Comparison of ENCODE assay signal across 17 mouse cellular contexts in the genomic region with DNA sequence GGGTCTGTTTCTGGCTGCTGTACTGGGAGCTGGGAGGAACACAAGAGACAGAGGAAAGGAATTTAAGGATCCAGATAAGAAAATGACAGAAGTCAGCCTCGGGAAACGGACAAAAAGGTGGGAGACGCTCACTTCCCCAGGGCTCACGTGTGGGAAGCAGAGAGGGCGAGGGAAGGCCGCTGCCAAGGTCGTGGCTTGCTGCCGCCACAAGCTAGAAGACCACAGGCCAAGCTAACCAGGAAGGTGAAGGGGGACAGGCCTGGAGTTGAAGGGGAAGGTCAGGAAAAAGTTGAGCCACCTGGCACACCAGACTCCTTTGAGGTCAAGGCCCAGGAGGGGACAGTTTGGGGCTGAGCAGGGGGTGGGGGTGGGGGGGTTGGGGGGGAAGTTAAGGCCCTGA. TPM values are rescaled to one million over a fixed set of nuclear protein-coding genes. Genes with fewer than 3 reads are reported as not detected.
DNase-seq lines count a peak whose midpoint lies in the region; ATAC-seq lines count a peak whose summit lies in the region.
"Had no signal": no experiment of that assay in that cellular context is flagged by ENCODE, and none has a peak within 500 bp of the region (broad histone marks: within the 10 kb centered on the region; RNA-seq: fewer than 3 reads in every experiment).

No protein-coding gene starts in this region.

- WGBS in heart, embryonic 10.5 days, result 33% methylated on average over 8 of the region's 8 CpGs
- 52% methylated on average over 8 of the region's 8 CpGs for WGBS in kidney, embryonic 16.5 days
- 63% methylated on average over 8 of the region's 8 CpGs for WGBS in embryonic facial prominence, embryonic 10.5 days
- 65% methylated on average over 8 of the region's 8 CpGs for WGBS in limb, embryonic 10.5 days

- no peak overlapping the region for H3K9ac ChIP-seq in kidney, embryonic 16.5 days (replicated peaks; ENCODE audit: low read length)
- H3K9ac ChIP-seq: hindbrain, embryonic 12.5 days; limb, embryonic 15.5 days; midbrain, embryonic 15.5 days had no signal

- H3K27ac ChIP-seq in heart, embryonic 10.5 days, result peak overlapping the region; percentile 84
- peak overlapping the region; percentile 72; the same call in 1 of the 2 replicates for H3K27ac ChIP-seq in kidney, embryonic 16.5 days (ENCODE audit: low read length)
- H3K27ac ChIP-seq in embryonic facial prominence, embryonic 10.5 days (replicated peaks), result peak overlapping the region; percentile 45
- peak overlapping the region; percentile 54 for H3K27ac ChIP-seq in limb, embryonic 10.5 days
- H3K27ac ChIP-seq: hindbrain, embryonic 12.5 days; macrophage; midbrain, embryonic 15.5 days had no signal

- no peak for DNase-seq in heart, embryonic 10.5 days (ENCODE audit: low spot score)
- DNase-seq in heart, adult 9 months (ENCODE audit: low spot score in 2 of 2), result no peak
- DNase-seq in kidney, adult 9 months, result no peak
- DNase-seq in embryonic facial prominence, embryonic 10.5 days (ENCODE audit: low spot score), result no peak
- DNase-seq in limb, embryonic 10.5 days (ENCODE audit: low spot score), result no peak
- no peak for DNase-seq in lung, postnatal 36 days
- DNase-seq: cerebellum, postnatal 10 days; right cerebral cortex, postnatal 4 days; thymus, postnatal 14 days had no signal

- no peak overlapping the region for H3K4me2 ChIP-seq in kidney, embryonic 16.5 days (replicated peaks; ENCODE audit: low read depth, low read length)
- H3K4me2 ChIP-seq: hindbrain, embryonic 12.5 days; limb, embryonic 15.5 days; midbrain, embryonic 15.5 days had no signal

- H3K36me3 ChIP-seq in heart, embryonic 10.5 days, result 0 out of 2 replicates have a peak, but pooled peaks cover 2% of the 10 kb centered on the region
- H3K36me3 ChIP-seq in kidney, embryonic 16.5 days (ENCODE audit: insufficient read depth, low read length), result no peaks in the 10 kb centered on the region
- H3K36me3 ChIP-seq in embryonic facial prominence, embryonic 10.5 days (replicated peaks), result peaks cover 12% of the 10 kb centered on the region; the same call in 1 of the 2 replicates
- 0 out of 2 replicates have a peak, but pooled peaks cover under 1% of the 10 kb centered on the region for H3K36me3 ChIP-seq in limb, embryonic 10.5 days
- H3K36me3 ChIP-seq: hindbrain, embryonic 12.5 days; limb, embryonic 15.5 days; midbrain, embryonic 15.5 days had no signal

- no peaks in the 10 kb centered on the region for H3K9me3 ChIP-seq in heart, embryonic 10.5 days
- H3K9me3 ChIP-seq in kidney, embryonic 16.5 days (ENCODE audit: low read length), result no peaks in the 10 kb centered on the region
- no peaks in the 10 kb centered on the region for H3K9me3 ChIP-seq in embryonic facial prominence, embryonic 10.5 days
- H3K9me3 ChIP-seq in limb, embryonic 10.5 days (replicated peaks), result no peaks in the 10 kb centered on the region
- H3K9me3 ChIP-seq: hindbrain, embryonic 12.5 days; limb, embryonic 15.5 days; midbrain, embryonic 15.5 days had no signal

- no peak for ATAC-seq in kidney, embryonic 16.5 days (ENCODE audit: low FRiP score, low TSS enrichment)
- ATAC-seq: intestine, embryonic 16.5 days; midbrain, embryonic 15.5 days had no signal

- H3K4me1 ChIP-seq in heart, embryonic 10.5 days, result peaks cover 72% of the 10 kb centered on the region
- peaks cover 32% of the 10 kb centered on the region for H3K4me1 ChIP-seq in kidney, embryonic 16.5 days (ENCODE audit: insufficient read depth, low read length)
- peaks cover 45% of the 10 kb centered on the region for H3K4me1 ChIP-seq in embryonic facial prominence, embryonic 10.5 days
- H3K4me1 ChIP-seq in limb, embryonic 10.5 days, result peaks cover 41% of the 10 kb centered on the region

- H3K27me3 ChIP-seq in heart, embryonic 10.5 days (ENCODE audit: insufficient read depth, poor library complexity, severe bottlenecking), result no peaks in the 10 kb centered on the region
- no peaks in the 10 kb centered on the region for H3K27me3 ChIP-seq in kidney, embryonic 16.5 days (ENCODE audit: insufficient read depth, low read length)
- no peaks in the 10 kb centered on the region for H3K27me3 ChIP-seq in embryonic facial prominence, embryonic 10.5 days (replicated peaks; ENCODE audit: low read depth, poor library complexity, severe bottlenecking)
- no peaks in the 10 kb centered on the region for H3K27me3 ChIP-seq in limb, embryonic 10.5 days (ENCODE audit: low read depth, poor library complexity, severe bottlenecking)
- H3K27me3 ChIP-seq: CH12.LX; hindbrain, embryonic 12.5 days; limb, embryonic 15.5 days; midbrain, embryonic 15.5 days had no signal

- H3K4me3 ChIP-seq in heart, embryonic 10.5 days, result no peak overlapping the region
- no peak overlapping the region for H3K4me3 ChIP-seq in kidney, embryonic 16.5 days (ENCODE audit: low read length)
- H3K4me3 ChIP-seq in embryonic facial prominence, embryonic 10.5 days, result no peak overlapping the region
- H3K4me3 ChIP-seq in limb, embryonic 10.5 days, result no peak overlapping the region
- H3K4me3 ChIP-seq: hindbrain, embryonic 12.5 days; limb, embryonic 15.5 days; midbrain, embryonic 15.5 days had no signal

RNA-seq across cellular contexts. Expression of a gene that starts 10.2 kb away (rescaled TPM):
- 73.1 and 94.3 TPM in 2 replicates for polyA plus RNA-seq in heart, embryonic 10.5 days (2016; fragmentation: Nextera tagmentation; extraction: Ambion mirVana)
- polyA plus RNA-seq in kidney, embryonic 16.5 days (2015; fragmentation: Nextera tagmentation; extraction: Ambion mirVana), result 91.8 and 103 TPM in 2 replicates
- 43.2 and 47.3 TPM in 2 replicates for polyA plus RNA-seq in embryonic facial prominence, embryonic 10.5 days (2016; fragmentation: Nextera tagmentation; extraction: Ambion mirVana)
- polyA plus RNA-seq in limb, embryonic 10.5 days (2016; fragmentation: Nextera tagmentation; extraction: Ambion mirVana), result 43.5 and 45.2 TPM in 2 replicates

RNA-seq across cellular contexts. Expression of a gene that starts 58.5 kb away (rescaled TPM):
- 0.34 and 0.67 TPM in 2 replicates for polyA plus RNA-seq in heart, embryonic 10.5 days (2016; fragmentation: Nextera tagmentation; extraction: Ambion mirVana)
- polyA plus RNA-seq in kidney, embryonic 16.5 days (2015; fragmentation: Nextera tagmentation; extraction: Ambion mirVana), result 0.34 and 0.51 TPM in 2 replicates
- polyA plus RNA-seq in embryonic facial prominence, embryonic 10.5 days (2016; fragmentation: Nextera tagmentation; extraction: Ambion mirVana), result 0.53 and 0.60 TPM in 2 replicates
- polyA plus RNA-seq in limb, embryonic 10.5 days (2016; fragmentation: Nextera tagmentation; extraction: Ambion mirVana), result 0.44 and 0.54 TPM in 2 replicates
- polyA plus RNA-seq: embryonic facial prominence, embryonic 11.5 days; macrophage had no signal

RNA-seq across cellular contexts. Expression of a gene that starts 59.3 kb away (rescaled TPM):
- polyA plus RNA-seq in heart, embryonic 10.5 days (2016; fragmentation: Nextera tagmentation; extraction: Ambion mirVana), result 921 and 966 TPM in 2 replicates
- polyA plus RNA-seq in kidney, embryonic 16.5 days (2015; fragmentation: Nextera tagmentation; extraction: Ambion mirVana), result 1,279 and 1,344 TPM in 2 replicates
- polyA plus RNA-seq in embryonic facial prominence, embryonic 10.5 days (2016; fragmentation: Nextera tagmentation; extraction: Ambion mirVana), result 957 and 988 TPM in 2 replicates
- polyA plus RNA-seq in limb, embryonic 10.5 days (2016; fragmentation: Nextera tagmentation; extraction: Ambion mirVana), result 856 and 992 TPM in 2 replicates
